Mouse (Mus musculus) kidney, postnatal 14 days (tissue): ENCODE measurements around the gene Gm10570.

Experiments used
- DNase-seq: peaks from one replicate; pipeline ENCODE4 v3.0.0; 2022; ENCODE audit warnings: mixed read lengths

Gene Gm10570

GRCm38 (mm10) chr4:130308231-130309081 lies at the start of gene Gm10570, which contains the start of gene Fabp3:
TSS of gene Gm10570 (minus strand) at chr4:130308674.
TSS of gene Fabp3 (plus strand) at chr4:130308595.
- peak; percentile 67 for DNase-seq

GRCm38 (mm10) chr4:130357946-130358345 lies 49.5 kb upstream of the Gm10570 start:
- no peak for DNase-seq

DNA sequence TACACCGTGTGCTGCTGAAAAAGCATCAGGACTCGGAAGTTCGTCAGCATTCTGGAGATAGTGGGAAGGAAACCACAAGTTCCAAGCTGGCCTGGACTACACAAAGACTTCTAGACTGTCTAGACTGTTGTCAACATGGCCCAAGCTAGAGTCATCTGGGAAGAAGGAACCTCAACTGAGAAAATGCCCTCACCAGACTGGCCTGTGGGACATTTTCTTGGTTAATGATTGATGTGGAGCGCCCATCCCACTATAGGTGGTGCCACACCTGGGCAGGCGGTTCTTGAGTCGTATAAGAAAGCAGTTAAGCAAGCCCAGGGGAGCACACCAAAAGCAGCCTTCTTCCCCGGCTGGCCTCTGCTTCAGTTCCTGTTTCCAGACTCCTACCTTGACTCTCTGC lies 44.1 kb upstream of the Gm10570 start:
- DNase-seq = peak; percentile 18

GRCm38 (mm10) chr4:130350690-130351422 lies 42.4 kb upstream of the Gm10570 start:
- DNase-seq = no peak

DNA sequence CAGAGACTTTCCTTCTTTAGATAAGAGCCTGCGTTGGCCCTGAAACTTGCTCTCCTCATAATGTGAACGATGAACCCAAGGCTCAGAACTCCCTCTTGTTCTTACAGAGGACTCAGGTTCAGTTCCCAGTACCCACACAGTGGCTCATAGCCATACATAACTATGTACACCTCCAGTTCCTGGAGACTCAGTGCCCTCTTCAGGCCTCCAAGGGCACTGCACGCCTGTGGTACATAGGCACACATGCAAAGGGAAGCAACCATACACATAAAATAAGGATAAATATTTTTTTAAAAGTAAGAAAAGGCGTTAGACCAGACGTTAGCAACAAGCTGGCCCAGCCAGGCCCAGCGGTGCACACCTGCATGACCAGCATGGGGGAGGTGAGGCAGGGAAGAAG lies 41.2 kb upstream of the Gm10570 start:
- DNase-seq = no peak

GRCm38 (mm10) chr4:130341691-130342090 lies 33.2 kb upstream of the Gm10570 start:
- DNase-seq = peak; percentile 55

GRCm38 (mm10) chr4:130335867-130336266 lies 27.4 kb upstream of the Gm10570 start:
- no peak for DNase-seq

DNA sequence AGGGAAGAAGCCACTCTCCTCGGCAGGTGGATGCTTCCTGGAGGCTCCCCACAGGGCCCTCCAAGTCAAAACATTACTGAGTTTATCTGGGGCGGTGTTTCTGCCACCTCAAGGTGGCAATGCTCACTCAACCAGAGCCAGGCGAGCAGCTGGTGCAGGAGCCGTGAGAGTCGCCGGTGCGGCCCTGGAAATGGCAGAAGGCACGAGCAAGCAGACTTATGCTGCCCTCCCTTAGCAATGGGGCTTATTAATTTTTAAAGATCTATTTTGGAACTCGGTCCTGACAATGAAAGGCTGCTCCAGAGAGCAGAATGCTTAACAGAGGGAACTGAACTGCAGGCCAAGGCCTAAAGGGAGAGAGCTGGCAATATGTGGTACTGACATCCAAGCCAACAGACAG lies 18.9 kb upstream of the Gm10570 start:
- DNase-seq = peak; percentile 43

DNA sequence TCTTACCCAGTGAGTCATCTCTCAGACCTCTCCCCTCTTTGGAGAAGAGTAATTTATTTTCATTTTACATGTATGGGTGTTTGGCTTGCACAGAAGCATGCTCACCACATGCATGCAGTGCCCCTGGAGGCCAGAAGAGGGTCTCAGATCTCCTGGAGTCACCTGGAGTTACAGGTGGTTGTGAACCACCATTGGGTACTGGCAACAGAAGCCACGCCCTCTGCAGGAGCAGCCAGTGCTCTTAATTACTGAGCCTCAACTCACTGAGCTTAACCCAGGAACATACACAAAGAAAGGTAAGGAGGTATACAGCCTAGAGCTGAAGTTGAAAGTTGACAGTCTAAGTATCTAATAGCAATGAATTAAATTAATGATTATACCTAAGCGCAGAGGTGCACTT lies 17.0 kb upstream of the Gm10570 start:
- no peak for DNase-seq

DNA sequence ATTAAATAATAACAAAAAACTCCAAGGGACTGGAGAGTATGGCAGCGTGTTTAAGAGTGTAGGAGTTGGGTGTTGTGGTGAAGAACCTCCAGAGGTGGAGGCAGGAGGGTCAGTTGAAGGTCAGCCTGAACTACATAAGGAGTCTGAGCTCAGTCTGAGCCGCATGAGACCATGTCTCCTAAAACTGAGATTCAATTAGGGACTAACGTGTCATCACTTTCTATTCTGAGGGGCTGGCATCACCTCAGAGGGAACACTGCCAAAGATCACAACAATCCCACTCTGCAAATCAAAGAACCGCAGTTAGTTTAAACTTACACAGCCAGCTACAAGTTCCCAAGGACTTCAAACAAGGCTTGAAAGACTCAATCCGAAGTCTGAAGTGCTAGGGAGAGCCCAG lies 15.1 kb upstream of the Gm10570 start:
- no peak for DNase-seq

GRCm38 (mm10) chr4:130323165-130323564 lies 14.7 kb upstream of the Gm10570 start:
- DNase-seq = no peak

DNA sequence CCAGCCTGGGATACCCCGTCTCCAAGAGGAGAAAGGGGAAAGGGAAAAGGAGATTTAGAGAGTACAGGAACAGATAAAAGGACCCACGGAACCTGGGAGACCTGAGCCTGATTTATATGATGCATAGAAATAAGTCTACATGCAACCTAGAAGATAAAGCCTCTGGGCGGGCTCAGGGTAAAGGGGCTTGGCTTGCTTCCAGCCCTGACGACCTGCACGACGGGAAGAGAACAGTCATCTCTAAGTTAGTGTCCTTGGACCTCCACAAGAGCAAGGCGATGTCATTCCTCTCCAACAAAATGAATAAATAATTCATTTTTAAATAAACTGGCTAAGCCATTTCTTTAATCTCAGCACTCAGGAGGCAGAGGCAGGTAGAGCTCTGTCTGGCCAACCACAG lies 14.1 kb upstream of the Gm10570 start:
- DNase-seq = no peak

GRCm38 (mm10) chr4:130321640-130322039 lies 13.2 kb upstream of the Gm10570 start:
- DNase-seq = no peak

- no peak for DNase-seq
Observed at GRCm38 (mm10) chr4:130319564-130319963, 11.1 kb upstream of the Gm10570 start.

- no peak for DNase-seq
Observed at GRCm38 (mm10) chr4:130318122-130318521, 9.6 kb upstream of the Gm10570 start.

DNA sequence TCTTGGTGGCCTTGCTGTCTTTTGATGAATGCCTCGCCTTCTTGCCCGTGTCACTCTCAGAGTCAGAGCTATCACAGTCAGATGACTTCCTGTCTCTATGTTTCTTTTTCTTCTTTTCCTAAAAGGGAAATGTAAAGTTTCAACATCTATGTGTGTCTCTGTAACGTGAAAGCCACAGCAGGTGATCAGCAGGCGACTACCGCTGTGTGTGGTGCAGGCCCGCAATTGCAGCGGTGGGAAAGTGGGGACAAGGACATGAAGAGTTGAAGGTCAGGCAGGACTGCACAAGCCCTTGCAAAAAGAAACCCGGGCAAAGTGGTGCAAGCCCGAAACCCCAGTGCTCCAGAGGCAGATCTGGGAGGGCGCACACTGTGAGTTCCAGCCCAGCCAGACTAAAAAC lies 8.2 kb upstream of the Gm10570 start:
- DNase-seq = no peak

- peak; percentile 82 for DNase-seq
Observed at GRCm38 (mm10) chr4:130315771-130316527, 7.5 kb upstream of the Gm10570 start.

- no peak for DNase-seq
Observed at GRCm38 (mm10) chr4:130313552-130313951, 5.1 kb upstream of the Gm10570 start.

DNA sequence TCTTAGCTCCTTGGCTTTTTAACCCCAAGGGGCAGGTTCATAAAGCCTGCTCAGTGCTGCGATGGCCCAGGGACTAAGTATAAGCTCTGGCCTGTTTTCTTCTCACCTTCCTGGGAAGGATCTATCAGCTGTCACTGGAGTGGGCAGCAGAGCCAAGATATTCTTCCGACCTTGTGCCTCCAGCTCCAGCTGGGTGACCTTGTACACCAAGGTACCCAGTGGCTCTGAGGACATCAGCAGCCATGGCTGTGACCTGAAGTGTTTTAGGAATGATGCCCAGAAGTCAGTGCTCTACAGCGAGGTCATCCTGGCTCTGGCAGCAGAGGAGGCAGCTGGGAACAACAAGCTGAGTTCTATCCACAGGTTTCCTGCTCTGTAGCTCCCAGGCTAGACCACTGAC lies 4.1 kb upstream of the Gm10570 start:
- no peak for DNase-seq

DNA sequence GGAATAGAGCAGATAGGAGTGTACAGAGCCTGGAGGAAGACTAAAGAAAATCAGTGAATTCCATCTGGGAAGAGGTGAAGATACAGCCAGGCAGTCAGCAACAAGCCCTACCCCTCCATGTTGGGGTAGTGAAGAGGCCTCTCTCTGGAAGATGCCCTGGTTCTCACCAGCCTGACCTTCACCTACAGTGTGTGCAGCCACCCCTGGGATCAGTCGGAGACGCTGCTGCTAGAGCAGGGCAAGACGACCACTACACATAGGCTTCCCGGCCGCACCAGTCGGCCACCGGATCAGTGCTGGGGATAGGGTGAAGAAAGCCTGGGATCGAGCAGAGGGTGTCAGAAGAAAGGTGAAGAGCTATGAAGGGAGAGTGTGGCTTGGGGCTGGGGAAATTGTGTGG lies 780 bp upstream of the Gm10570 start:
- DNase-seq = no peak

DNA sequence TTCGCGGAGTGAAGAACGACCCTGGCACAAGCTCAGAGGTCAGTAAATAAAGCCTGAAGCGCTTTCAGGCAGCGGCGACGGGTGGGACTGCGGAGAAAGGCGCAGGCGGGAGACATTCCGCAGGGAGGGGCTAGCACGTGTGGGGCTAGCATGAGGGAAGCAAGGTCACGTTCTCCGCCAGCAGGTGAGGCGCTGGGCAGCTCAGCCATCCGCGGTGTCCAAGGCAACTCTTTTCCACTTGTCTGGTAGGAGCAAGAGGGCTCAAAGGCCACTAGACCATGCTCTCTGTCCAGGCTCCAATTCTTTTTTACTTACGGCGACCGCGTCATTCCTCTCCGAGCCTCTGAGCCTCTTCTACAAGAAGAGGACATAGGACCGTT lies 633 bp downstream of the Gm10570 start:
- DNase-seq = peak; percentile 90

GRCm38 (mm10) chr4:130306796-130307630 lies 1.5 kb downstream of the Gm10570 start:
- peak; percentile 56 for DNase-seq
